Mouse (Mus musculus) testis, adult 2 months (tissue): Measurements from ENCODE around the gene Bnc2.

Experiments
- CTCF ChIP-seq: fragments of 200-500 bp; IDR thresholded peaks from 2 replicates; pipeline ENCODE4 v1.5.1; 2012; ENCODE audit warnings: low read depth, mild to moderate bottlenecking, inconsistent platforms, low read length, moderate library complexity; ENCODE audit not compliant: control insufficient read depth, insufficient read depth, insufficient replicate concordance
- POLR2A ChIP-seq: fragments of 200-500 bp; IDR thresholded peaks from 2 replicates; pipeline ENCODE4 v1.6.1; 2012; ENCODE audit warnings: low read depth, mild to moderate bottlenecking, inconsistent platforms, low read length, moderate library complexity; ENCODE audit not compliant: control insufficient read depth

DNA sequence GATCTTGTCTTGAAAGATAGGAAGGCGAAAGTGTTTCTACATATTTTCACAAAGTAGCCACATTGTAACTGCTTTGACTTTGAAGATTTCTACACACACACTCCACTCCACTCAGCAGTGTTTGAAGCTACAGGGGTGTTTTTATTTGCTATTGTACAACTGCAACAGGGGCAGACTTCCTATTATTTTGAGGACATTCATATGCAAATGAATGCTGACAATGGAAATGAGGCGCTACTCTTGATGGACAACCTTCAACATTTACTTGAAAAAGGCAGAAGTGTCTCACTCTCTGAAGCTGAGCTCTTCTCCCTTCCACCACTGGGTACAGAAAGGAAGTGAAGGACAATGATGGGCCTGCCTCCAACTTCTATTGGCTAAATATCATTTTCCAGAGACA, 146.7 kb downstream of the Bnc2 start:
- TF ChIP-seq CTCF: no peak
- no peak for TF ChIP-seq POLR2A
